Mouse (Mus musculus) midbrain, embryonic 11.5 days (tissue): ENCODE data around the gene S100a14. TPM values are rescaled to one million over a fixed set of nuclear protein-coding genes. Genes with fewer than 3 reads are reported as not detected.

ENCODE experiments used
- ATAC-seq: fragments of 200-750 bp; cut with Nextera tagmentation; 2 replicates; pipeline ENCODE4 v1.8.0; 2017; ENCODE audit warnings: moderate TSS enrichment, moderate library complexity; ENCODE audit not compliant: low FRiP score
- DNase-seq: peaks from one replicate; pipeline ENCODE4 v3.0.0; 2015; ENCODE audit warnings: low spot score; ENCODE audit errors: missing footprints
- H3K27ac ChIP-seq: fragments of 300-500 bp; sonication (generic); 2 replicates; pipeline ENCODE4 v1.5.1; 2014; ENCODE audit warnings: low read depth, low read length
- H3K27me3 ChIP-seq: fragments of 300-500 bp; sonication (generic); 2 replicates; pipeline ENCODE4 v1.6.1; 2014; ENCODE audit warnings: mild to moderate bottlenecking, low read length, moderate library complexity, mixed read lengths; ENCODE audit not compliant: control insufficient read depth, insufficient read depth
- H3K36me3 ChIP-seq: fragments of 300-500 bp; sonication (generic); 2 replicates; pipeline ENCODE4 v1.6.1; 2014; ENCODE audit warnings: mild to moderate bottlenecking, low read length, moderate library complexity, mixed read lengths; ENCODE audit not compliant: control insufficient read depth, insufficient read depth
- H3K4me1 ChIP-seq: fragments of 300-500 bp; sonication (generic); 2 replicates; pipeline ENCODE4 v1.6.1; 2014; ENCODE audit warnings: low read length; ENCODE audit not compliant: control insufficient read depth, insufficient read depth
- H3K4me2 ChIP-seq: fragments of 300-500 bp; sonication (generic); 2 replicates; pipeline ENCODE4 v1.6.1; 2014; ENCODE audit warnings: mild to moderate bottlenecking, moderate library complexity
- H3K4me3 ChIP-seq: fragments of 300-500 bp; sonication (generic); 2 replicates; pipeline ENCODE4 v1.5.1; 2014; ENCODE audit warnings: low read depth, low read length
- H3K9ac ChIP-seq: fragments of 300-500 bp; sonication (generic); 2 replicates; pipeline ENCODE4 v1.6.1; 2014; ENCODE audit warnings: low read length
- H3K9me3 ChIP-seq: fragments of 300-500 bp; sonication (generic); 2 replicates; pipeline ENCODE4 v1.6.1; 2016; ENCODE audit warnings: low read length; ENCODE audit not compliant: control insufficient read depth
- WGBS: fragments of 180-500 bp; shearing (Covaris S2); extraction: QIAGEN DNeasy Blood & Tissue Kit; methylation state at CpG from one replicate; pipeline ENCODE4 v1.1.7; 2014; 5-methylcytosine and 5-hydroxymethylcytosine counted together
- polyA plus RNA-seq: library from polyadenylated mRNA; unstranded; fragments of >200 nt; fragmentation: Nextera tagmentation; extraction: Ambion mirVana; gene quantifications from 2 replicates; pipeline ENCODE4 v1.2.1, GENCODE M21; 2014

S100a14 gene
- polyA plus RNA-seq, 1 experiment from 2014 or later, result not detected

DNA sequence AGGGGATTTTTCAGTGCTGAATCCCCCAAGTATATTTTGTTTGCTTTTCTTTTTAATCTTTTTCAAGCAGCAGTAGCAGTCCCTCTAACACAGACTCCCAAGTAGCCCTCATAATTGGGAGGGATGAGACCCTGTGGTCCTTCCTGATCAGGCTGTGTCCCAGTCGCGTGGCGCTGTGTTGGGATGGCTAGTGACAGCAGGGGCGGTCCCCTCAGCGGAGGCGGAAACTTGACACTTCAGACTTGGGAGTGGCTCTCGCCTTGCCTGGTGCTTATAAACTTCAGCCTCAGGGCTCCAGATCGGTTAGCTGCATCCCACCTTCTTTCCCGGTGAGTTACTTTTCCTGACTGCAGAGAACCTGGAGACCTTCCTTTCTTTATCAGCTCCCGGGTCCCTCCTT is 12.0 kb upstream of the S100a14 start:
- WGBS, result under 1% methylated on average over 10 of the region's 10 CpGs
- ATAC-seq, result peak; percentile 64

DNA sequence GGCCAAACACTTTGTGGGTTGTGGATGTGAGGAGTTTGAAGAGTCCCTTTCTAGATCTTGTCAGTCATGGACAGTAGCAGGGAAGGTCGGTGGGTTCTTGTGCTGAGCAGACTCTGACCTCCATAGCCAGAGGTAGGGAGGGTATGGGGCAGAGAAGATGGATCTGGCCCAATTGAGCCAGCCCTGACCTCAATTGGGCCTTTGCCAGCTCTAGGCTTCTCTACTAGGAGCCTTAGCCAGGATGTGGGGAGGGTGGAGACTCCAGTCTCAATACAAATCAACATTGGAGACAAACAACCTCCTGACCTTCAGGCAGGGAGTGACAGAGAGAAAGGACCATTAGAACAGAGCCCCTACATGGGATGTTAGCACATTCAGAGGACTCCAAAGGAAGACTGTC is 11.4 kb upstream of the S100a14 start:
- Histone ChIP-seq H3K4me3 (no peak overlapping the region), H3K27me3 (peaks cover 9% of the 10 kb centered on the region), H3K27ac (no peak overlapping the region), H3K36me3 (no peaks in the 10 kb centered on the region), H3K9me3 (no peaks in the 10 kb centered on the region), H3K4me2 (peak overlapping the region; percentile 68), H3K9ac (no peak overlapping the region), H3K4me1 (no peaks in the 10 kb centered on the region; the same call in 1 of the 2 replicates)
- DNase-seq, result no peak
- ATAC-seq, result peak; percentile 6; the same call in 1 of the 2 replicates
- WGBS, result 55% methylated on average over 1 of the region's 1 CpGs

More for the DNA sequence above, 12.0 kb upstream of the S100a14 start:
- Histone ChIP-seq H3K9ac (0 out of 2 replicates have a peak overlapping the region, but pooled peaks have one; percentile 24), H3K27me3 (peaks cover 9% of the 10 kb centered on the region), H3K36me3 (no peaks in the 10 kb centered on the region), H3K9me3 (no peaks in the 10 kb centered on the region), H3K27ac (no peak overlapping the region), H3K4me3 (peak overlapping the region; percentile 23), H3K4me1 (no peaks in the 10 kb centered on the region; the same call in 1 of the 2 replicates), H3K4me2 (peak overlapping the region; percentile 68)
- DNase-seq, result no peak

DNA sequence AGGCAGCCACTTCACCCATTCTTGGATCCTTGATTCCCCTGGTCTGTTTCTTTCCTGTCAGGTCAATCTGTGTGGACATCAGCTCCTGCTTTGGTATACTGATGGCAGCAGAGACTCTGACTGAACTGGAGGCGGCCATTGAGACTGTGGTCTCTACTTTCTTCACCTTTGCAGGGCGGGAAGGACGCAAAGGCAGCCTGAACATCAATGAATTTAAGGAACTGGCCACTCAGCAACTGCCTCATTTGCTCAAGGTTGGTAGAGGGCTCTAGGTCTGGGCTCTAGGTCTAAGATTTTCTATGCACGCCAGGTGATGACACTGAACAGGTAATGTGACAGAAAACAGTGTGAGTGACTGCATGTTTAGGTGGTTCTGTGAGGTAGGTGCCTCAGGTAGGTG is 10.9 kb upstream of the S100a14 start:
- H3K9ac ChIP-seq, result no peak overlapping the region
- H3K9me3 ChIP-seq, result no peaks in the 10 kb centered on the region
- WGBS, result 90% methylated on average over 4 of the region's 4 CpGs
- no peak overlapping the region for H3K27ac ChIP-seq
- ATAC-seq, result no peak
- peaks cover 9% of the 10 kb centered on the region for H3K27me3 ChIP-seq
- no peaks in the 10 kb centered on the region; the same call in 1 of the 2 replicates for H3K4me1 ChIP-seq
- H3K36me3 ChIP-seq, result no peaks in the 10 kb centered on the region
- DNase-seq, result no peak
- no peak overlapping the region for H3K4me2 ChIP-seq
- no peak overlapping the region for H3K4me3 ChIP-seq

DNA sequence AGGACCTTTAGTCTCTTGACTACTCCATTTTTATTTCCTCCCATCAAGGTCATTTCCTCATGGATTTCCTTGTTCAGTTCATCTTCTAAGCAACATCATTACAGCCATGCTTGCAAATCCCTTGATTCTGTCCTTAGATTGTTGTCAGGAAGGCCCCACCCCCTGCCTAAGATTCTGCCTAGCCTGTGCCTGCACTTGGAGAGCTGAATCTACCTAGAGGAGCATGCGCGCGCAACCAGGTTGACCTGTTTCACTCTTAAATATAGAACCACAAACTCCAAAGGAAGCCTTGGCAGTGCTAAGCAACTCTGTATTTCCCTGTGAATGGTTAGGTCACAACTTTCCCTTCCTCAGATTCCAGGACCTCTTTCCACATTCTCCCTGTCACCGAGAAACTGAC is 8.9 kb upstream of the S100a14 start:
- 90% methylated on average over 4 of the region's 4 CpGs for WGBS
- no peak for DNase-seq

DNA sequence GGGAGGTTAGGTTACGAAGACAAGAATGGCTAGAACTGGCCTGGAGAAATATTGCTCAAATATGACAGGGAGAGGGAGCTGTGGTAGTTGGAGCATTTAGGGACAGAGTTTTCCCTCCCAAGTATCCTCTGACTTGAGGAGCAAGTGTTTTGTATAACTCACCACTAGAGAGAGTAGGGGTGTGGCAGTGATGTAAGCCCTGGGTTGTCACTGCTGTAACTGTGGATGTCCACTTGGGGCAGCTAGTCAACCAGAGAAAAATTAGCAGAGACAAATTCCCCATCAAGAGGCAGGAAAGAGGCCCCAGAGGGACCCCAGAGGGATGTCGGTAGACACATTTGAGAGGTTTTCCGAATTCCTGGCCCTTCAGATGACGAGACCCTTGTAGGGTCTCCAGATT is 1.2 kb upstream of the S100a14 start:
- H3K4me1 ChIP-seq, result no peaks in the 10 kb centered on the region
- no peak overlapping the region for H3K4me3 ChIP-seq
- DNase-seq (no peak), ATAC-seq (no peak)
- H3K9me3 ChIP-seq, result no peaks in the 10 kb centered on the region
- no peaks in the 10 kb centered on the region for H3K36me3 ChIP-seq
- no peak overlapping the region for H3K4me2 ChIP-seq
- H3K9ac ChIP-seq, result no peak overlapping the region
- 69% methylated on average over 4 of the region's 4 CpGs for WGBS
- H3K27ac ChIP-seq, result no peak overlapping the region
- no peaks in the 10 kb centered on the region for H3K27me3 ChIP-seq

More for the DNA sequence above, 8.9 kb upstream of the S100a14 start:
- H3K27ac ChIP-seq, result no peak overlapping the region
- no peak overlapping the region for H3K4me3 ChIP-seq
- ATAC-seq, result no peak
- no peak overlapping the region for H3K4me2 ChIP-seq
- no peaks in the 10 kb centered on the region; the same call in 1 of the 2 replicates for H3K4me1 ChIP-seq
- no peaks in the 10 kb centered on the region for H3K9me3 ChIP-seq
- H3K27me3 ChIP-seq, result peaks cover 9% of the 10 kb centered on the region
- no peaks in the 10 kb centered on the region for H3K36me3 ChIP-seq
- H3K9ac ChIP-seq, result no peak overlapping the region

DNA sequence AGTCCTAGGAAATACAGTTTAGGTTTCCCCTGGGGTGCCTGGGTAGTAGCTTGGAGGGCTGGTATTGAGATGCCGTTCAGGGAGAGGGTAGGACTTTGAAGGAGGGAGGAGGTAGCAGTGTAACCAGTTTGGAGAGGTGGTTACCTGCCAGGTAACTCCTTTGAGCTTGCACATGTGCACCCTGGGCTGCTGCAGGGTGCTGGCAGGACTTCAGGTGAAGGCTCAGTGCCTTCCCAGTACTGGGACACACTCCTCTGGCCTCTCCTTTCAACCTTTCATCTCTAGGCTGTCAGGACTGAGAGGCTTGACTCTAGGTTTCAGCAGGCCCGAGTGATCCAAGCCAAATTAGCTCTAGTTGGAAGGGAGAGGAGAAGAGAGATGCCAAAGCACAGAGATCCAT is 580 bp upstream of the S100a14 start:
- Histone ChIP-seq H3K27me3 (no peaks in the 10 kb centered on the region), H3K9me3 (no peaks in the 10 kb centered on the region), H3K9ac (no peak overlapping the region), H3K4me3 (no peak overlapping the region), H3K36me3 (no peaks in the 10 kb centered on the region), H3K4me2 (no peak overlapping the region), H3K27ac (no peak overlapping the region), H3K4me1 (no peaks in the 10 kb centered on the region)
- 87% methylated on average over 2 of the region's 2 CpGs for WGBS
- ATAC-seq, result no peak
- peak; percentile 59 for DNase-seq

DNA sequence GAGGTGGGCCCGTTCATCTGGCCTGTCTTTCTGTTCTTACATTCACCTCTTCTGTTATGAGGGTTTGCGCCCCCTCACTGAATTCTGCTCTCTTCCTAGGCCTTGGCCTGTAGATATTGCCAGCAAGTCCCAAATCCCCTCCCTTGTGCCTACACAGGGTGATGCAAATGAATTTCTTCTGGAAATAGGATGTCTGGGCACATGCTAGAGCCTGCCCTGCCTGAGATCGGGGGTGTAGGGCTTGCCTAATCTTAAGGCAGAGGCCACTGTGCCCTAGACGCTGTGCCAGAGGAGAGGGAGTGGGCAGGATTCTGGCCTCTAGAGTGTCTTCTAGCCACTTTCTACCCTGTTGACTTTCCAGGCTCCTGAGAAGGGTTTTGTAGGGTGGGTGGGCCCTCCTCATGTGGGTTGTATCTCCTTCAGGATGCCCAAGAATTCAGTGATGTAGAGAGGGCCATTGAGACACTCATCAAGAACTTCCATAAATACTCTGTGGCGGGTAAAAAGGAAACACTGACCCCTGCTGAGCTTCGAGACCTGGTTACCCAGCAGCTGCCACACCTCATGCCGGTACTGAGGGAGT is 726 bp downstream of the S100a14 start:
- DNase-seq, result peak; percentile 41
- Histone ChIP-seq H3K9me3 (no peaks in the 10 kb centered on the region), H3K27me3 (no peaks in the 10 kb centered on the region), H3K4me2 (no peak overlapping the region), H3K4me3 (no peak overlapping the region), H3K4me1 (no peaks in the 10 kb centered on the region), H3K36me3 (no peaks in the 10 kb centered on the region), H3K27ac (no peak overlapping the region), H3K9ac (no peak overlapping the region)
- ATAC-seq, result no peak
- WGBS, result 86% methylated on average over 7 of the region's 7 CpGs

DNA sequence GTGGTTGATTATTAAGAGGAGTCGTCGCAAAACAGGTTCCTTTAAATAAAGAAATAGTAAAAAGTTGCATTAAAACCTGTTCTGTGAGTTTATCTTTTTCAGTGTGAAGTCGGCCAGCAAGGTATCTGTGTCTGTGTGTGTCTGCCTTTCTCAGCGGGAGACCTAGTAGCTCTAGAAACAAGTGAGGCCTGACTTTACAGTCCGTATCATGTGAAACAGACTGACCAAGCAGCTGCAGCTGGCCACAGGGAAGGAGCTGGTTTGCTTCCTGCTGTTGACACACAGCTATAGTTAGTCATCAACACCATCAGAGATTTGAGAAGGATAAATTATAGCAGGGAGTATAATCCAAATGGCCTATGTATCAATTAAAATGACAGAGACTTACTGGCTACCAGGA is 5.1 kb downstream of the S100a14 start:
- no peaks in the 10 kb centered on the region for H3K36me3 ChIP-seq
- no peak overlapping the region for H3K4me2 ChIP-seq
- DNase-seq (no peak), ATAC-seq (no peak)
- H3K27ac ChIP-seq, result no peak overlapping the region
- H3K9ac ChIP-seq, result no peak overlapping the region
- H3K4me1 ChIP-seq, result no peaks in the 10 kb centered on the region
- 82% methylated on average over 5 of the region's 5 CpGs for WGBS
- H3K4me3 ChIP-seq, result no peak overlapping the region
- no peaks in the 10 kb centered on the region for H3K27me3 ChIP-seq
- H3K9me3 ChIP-seq, result no peaks in the 10 kb centered on the region

DNA sequence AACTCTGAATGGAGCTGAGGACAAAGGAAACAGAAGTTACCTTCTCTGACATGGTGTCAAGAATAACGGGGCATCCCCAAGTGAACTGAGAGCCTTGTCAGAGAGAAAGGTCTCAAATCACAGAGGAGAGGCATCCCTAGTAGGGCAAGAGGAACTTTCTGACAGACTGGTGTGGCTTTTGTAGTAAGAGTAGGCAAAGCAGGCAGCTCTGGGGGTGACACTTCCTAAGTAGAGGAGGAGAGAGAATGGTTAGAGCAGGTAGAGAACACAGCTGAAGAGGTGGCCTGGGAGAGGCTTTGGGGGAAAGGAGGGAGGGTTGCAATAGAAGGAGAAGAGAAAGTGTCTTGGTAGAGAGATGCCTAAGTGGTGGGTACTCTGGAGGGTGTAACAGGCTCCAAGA is 8.8 kb downstream of the S100a14 start:
- Histone ChIP-seq H3K27me3 (no peaks in the 10 kb centered on the region), H3K9me3 (no peaks in the 10 kb centered on the region), H3K9ac (no peak overlapping the region), H3K4me3 (no peak overlapping the region), H3K4me1 (no peaks in the 10 kb centered on the region), H3K4me2 (no peak overlapping the region), H3K36me3 (no peaks in the 10 kb centered on the region), H3K27ac (no peak overlapping the region)
- ATAC-seq, result no peak
- no peak for DNase-seq
- WGBS, result 84% methylated on average over 1 of the region's 1 CpGs
